Mouse (Mus musculus): ENCODE data around the gene Creb3l1. TPM values are rescaled to one million over a fixed set of nuclear protein-coding genes. Genes with fewer than 3 reads are reported as not detected.

Gene Creb3l1
- polyA plus RNA-seq, 1 experiment from 2014 or later: 1.3 TPM

DNA sequence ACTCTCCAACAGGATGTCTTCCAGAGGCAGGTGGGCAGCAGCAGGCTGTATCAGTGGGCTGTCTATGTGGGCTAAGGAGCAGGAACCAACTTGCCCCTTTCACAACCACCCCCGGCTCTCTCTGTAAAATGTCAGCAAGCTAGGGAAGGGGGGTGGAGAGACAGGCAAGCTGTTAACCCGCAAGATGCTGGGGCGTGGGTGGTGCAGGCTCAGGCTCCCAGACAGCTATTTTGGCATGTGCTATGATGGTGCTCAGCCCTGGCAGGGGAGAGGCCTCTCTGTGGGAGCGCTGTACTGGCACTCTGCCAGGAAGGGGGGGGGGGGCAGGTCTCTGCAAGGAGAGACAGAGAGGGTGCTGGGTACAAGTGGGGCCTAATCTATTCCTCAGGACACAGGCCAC, 67.2 kb downstream of the Creb3l1 start:
- Histone ChIP-seq H3K27ac (ENCODE audit: low read length) (peak overlapping the region; percentile 72), H3K4me2 (ENCODE audit: low read length) (no peak overlapping the region)
- WGBS: 17% methylated on average over 4 of the region's 4 CpGs

DNA sequence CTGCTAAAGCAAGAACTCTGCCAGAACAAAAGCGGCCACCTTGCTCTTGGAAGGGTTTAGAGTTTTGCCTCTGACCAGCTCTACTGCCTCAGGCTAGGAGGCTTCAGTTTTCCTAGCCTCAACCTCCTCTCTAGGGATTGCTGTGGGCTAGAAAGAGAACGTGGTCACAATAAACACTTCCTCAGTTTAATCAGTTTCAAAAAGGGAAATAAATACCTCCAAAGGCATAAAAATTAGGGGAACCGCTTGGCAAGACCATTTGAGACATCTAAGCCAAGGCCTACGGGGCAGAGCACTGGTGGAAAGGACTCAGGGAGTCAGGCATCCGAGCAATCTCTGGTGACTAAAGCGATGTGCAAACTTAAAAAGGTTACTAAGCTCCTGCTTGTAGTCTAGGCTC, 68.4 kb downstream of the Creb3l1 start:
- Histone ChIP-seq H3K36me3 (ENCODE audit: control insufficient read depth, insufficient read depth) (no peaks in the 10 kb centered on the region), H3K4me1 (replicated peaks; ENCODE audit: control insufficient read depth, insufficient read depth, low read length) (peaks cover 36% of the 10 kb centered on the region), H3K4me2 (ENCODE audit: low read length) (no peak overlapping the region), H3K4me3 (replicated peaks; ENCODE audit: low read length) (no peak overlapping the region), H3K9me3 (ENCODE audit: control insufficient read depth, low read length) (no peaks in the 10 kb centered on the region), H3K27ac (ENCODE audit: low read length) (no peak overlapping the region), H3K9ac (replicated peaks; ENCODE audit: low read depth, low read length) (no peak overlapping the region), H3K27me3 (replicated peaks; ENCODE audit: control insufficient read depth, insufficient read depth, low read length) (no peaks in the 10 kb centered on the region)
- WGBS: 86% methylated on average over 6 of the region's 6 CpGs
- no peak for ATAC-seq

More for the DNA sequence above, 67.2 kb downstream of the Creb3l1 start:
- H3K9me3 ChIP-seq (ENCODE audit: control insufficient read depth, low read length): no peaks in the 10 kb centered on the region
- no peak overlapping the region for H3K9ac ChIP-seq (replicated peaks; ENCODE audit: low read depth, low read length)
- H3K4me1 ChIP-seq (replicated peaks; ENCODE audit: control insufficient read depth, insufficient read depth, low read length): peaks cover 41% of the 10 kb centered on the region
- ATAC-seq: peak; percentile 84
- no peaks in the 10 kb centered on the region for H3K36me3 ChIP-seq (ENCODE audit: control insufficient read depth, insufficient read depth)
- no peak overlapping the region for H3K4me3 ChIP-seq (replicated peaks; ENCODE audit: low read length)
- H3K27me3 ChIP-seq (replicated peaks; ENCODE audit: control insufficient read depth, insufficient read depth, low read length): no peaks in the 10 kb centered on the region

DNA sequence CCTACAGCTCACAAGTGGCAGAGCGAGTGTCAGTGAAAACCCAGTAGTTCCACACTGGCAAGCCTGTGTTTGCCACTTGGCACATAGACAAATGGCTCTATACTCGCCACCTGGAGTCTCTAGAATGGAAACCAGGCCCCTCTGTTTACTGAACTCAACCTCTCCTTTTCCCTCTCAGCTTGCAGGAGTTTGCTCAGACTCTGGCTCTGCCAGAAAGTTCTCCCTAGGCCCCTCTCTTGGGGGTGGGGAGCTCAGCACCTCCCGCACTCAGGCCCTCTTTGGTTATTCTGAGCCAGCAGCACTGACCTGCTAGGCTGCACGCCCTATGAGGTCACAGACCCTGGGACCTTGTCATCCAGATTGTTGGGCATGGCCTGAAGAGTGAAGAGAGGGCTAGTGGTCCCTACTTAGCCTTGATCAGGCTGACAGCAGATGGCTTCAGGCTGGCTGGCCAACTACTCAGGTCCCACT, 69.1 kb downstream of the Creb3l1 start:
- H3K4me3 ChIP-seq (replicated peaks; ENCODE audit: low read length): no peak overlapping the region
- H3K36me3 ChIP-seq (ENCODE audit: control insufficient read depth, insufficient read depth): no peaks in the 10 kb centered on the region
- no peaks in the 10 kb centered on the region for H3K27me3 ChIP-seq (replicated peaks; ENCODE audit: control insufficient read depth, insufficient read depth, low read length)
- H3K4me2 ChIP-seq (ENCODE audit: low read length): no peak overlapping the region
- WGBS: 74% methylated on average over 4 of the region's 4 CpGs
- no peaks in the 10 kb centered on the region for H3K9me3 ChIP-seq (ENCODE audit: control insufficient read depth, low read length)
- H3K9ac ChIP-seq (replicated peaks; ENCODE audit: low read depth, low read length): no peak overlapping the region
- H3K27ac ChIP-seq (ENCODE audit: low read length): no peak overlapping the region
- no peak for ATAC-seq
- peaks cover 43% of the 10 kb centered on the region for H3K4me1 ChIP-seq (replicated peaks; ENCODE audit: control insufficient read depth, insufficient read depth, low read length)

DNA sequence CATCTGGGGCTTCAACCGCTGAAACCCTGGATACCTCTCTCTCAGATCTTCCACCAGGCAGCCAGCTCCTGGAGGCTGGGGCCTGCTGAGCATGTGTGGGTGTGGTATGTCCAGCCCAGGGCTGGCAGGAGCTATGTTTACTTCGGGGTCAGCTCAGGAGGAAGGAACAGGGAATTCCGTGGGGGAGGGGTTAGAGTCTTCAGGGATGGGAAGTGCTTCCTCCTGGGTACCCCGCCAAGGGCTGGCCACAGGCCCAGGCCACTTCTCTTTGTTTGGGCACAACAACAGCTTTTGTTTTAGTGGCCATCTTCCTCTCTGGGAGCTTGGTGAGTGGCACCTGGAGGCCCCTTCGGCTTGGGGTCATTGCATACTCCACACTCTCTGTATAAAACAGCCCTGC, 70.5 kb downstream of the Creb3l1 start:
- no peak overlapping the region for H3K4me3 ChIP-seq (replicated peaks; ENCODE audit: low read length)
- no peaks in the 10 kb centered on the region for H3K27me3 ChIP-seq (replicated peaks; ENCODE audit: control insufficient read depth, insufficient read depth, low read length)
- no peak overlapping the region for H3K9ac ChIP-seq (replicated peaks; ENCODE audit: low read depth, low read length)
- ATAC-seq: no peak
- peaks cover 47% of the 10 kb centered on the region for H3K4me1 ChIP-seq (replicated peaks; ENCODE audit: control insufficient read depth, insufficient read depth, low read length)
- 25% methylated on average over 5 of the region's 5 CpGs for WGBS
- no peak overlapping the region for H3K27ac ChIP-seq (ENCODE audit: low read length)
- no peak overlapping the region for H3K4me2 ChIP-seq (ENCODE audit: low read length)
- no peaks in the 10 kb centered on the region for H3K9me3 ChIP-seq (ENCODE audit: control insufficient read depth, low read length)
- H3K36me3 ChIP-seq (ENCODE audit: control insufficient read depth, insufficient read depth): no peaks in the 10 kb centered on the region

DNA sequence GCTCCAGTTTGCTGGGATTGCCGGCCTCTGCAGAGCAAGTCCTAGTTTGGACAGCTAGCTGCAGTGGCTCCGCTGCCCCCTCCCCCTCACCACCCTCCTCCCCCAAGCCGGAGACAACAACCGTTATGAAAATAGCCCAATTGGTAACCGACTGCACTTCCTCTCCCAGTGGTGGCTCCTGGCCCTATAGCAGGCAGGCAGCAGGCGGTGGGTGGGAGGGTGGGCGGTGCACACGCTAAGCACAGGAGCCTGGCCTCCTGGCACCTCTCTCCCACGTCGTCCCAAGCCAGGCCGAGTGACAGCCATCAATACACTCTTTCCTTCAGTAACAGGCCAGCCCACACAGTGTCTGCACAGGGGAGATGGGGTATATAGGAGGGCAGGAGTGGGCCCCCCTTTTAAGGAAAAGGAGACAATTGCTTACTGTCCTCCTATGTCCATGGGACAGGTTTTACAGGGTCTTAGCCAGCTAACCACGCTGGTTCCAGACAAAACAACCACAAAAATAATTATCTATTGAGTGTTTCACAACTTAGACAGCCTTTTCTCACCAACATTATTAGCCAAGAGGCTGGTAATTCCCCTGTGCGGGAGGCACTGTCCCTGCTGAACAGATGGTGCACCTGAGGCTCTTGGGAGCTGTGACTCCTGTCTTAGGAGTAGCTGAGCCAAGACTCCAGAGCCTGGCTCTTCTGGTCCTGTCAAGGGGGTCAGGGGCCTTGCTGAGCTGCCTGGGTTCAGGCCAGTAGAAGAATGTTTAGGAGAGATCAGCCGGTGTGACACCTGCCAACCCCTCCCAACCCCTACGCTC, 73.8 kb downstream of the Creb3l1 start:
- H3K9ac ChIP-seq (replicated peaks; ENCODE audit: low read depth, low read length): peak overlapping the region; percentile 9
- ATAC-seq: peak; percentile 86
- H3K27ac ChIP-seq (ENCODE audit: low read length): peak overlapping the region; percentile 65
- H3K36me3 ChIP-seq (ENCODE audit: control insufficient read depth, insufficient read depth): no peaks in the 10 kb centered on the region
- no peaks in the 10 kb centered on the region for H3K27me3 ChIP-seq (replicated peaks; ENCODE audit: control insufficient read depth, insufficient read depth, low read length)
- peaks cover 49% of the 10 kb centered on the region for H3K4me1 ChIP-seq (replicated peaks; ENCODE audit: control insufficient read depth, insufficient read depth, low read length)
- WGBS: 9% methylated on average over 15 of the region's 15 CpGs
- no peaks in the 10 kb centered on the region for H3K9me3 ChIP-seq (ENCODE audit: control insufficient read depth, low read length)
- H3K4me2 ChIP-seq (ENCODE audit: low read length): peak overlapping the region; percentile 32
- H3K4me3 ChIP-seq (replicated peaks; ENCODE audit: low read length): no peak overlapping the region

DNA sequence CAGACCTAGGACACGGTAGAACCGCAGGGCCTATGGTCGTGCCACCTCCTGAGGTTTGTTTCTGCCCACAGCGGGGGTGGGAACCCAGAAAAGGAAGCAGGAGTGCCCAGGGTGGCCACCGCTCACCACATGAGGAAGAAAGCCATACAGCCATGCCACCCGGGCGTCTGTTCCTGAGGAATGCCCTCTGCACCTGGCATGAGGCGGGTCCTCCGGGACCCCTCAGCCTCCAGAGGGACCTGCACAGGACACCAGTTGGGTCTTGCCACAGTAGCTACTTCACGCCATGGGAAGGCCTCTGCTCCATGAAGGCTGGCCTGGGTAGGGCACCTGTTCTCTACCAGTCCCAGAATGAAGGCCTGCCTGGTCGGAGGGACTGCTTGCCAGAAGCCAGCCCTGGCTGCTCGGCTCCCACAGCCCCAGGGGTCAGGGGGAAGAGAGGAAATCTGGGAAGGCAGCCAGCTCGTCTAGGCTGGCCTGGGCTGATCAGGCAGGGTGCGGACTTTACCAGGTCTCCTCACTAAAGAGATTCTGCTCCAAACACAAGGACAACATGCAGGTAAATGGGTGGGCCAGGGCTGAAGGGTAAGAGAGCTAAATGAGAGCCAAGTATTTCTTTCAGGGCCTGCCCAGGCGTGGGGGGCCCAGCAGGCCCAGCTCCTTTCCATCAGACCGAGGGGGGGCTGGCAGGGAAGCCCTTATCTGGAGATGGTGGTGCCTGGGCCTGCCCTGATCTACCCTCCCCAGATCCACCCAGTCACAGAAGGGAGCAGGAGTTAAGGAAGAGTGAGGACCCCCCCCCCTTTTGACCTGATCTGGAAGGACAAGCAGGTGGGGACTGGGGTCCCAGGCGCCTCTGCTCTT, 74.7 kb downstream of the Creb3l1 start:
- H3K4me1 ChIP-seq (replicated peaks; ENCODE audit: control insufficient read depth, insufficient read depth, low read length): peaks cover 43% of the 10 kb centered on the region
- peak overlapping the region; percentile 32 for H3K4me2 ChIP-seq (ENCODE audit: low read length)
- H3K9ac ChIP-seq (replicated peaks; ENCODE audit: low read depth, low read length): peak overlapping the region; percentile 9
- no peak overlapping the region for H3K4me3 ChIP-seq (replicated peaks; ENCODE audit: low read length)
- 62% methylated on average over 17 of the region's 17 CpGs for WGBS
- no peaks in the 10 kb centered on the region for H3K9me3 ChIP-seq (ENCODE audit: control insufficient read depth, low read length)
- no peaks in the 10 kb centered on the region for H3K36me3 ChIP-seq (ENCODE audit: control insufficient read depth, insufficient read depth)
- H3K27me3 ChIP-seq (replicated peaks; ENCODE audit: control insufficient read depth, insufficient read depth, low read length): no peaks in the 10 kb centered on the region
- peak overlapping the region; percentile 65 for H3K27ac ChIP-seq (ENCODE audit: low read length)
- peak; percentile 15 for ATAC-seq

DNA sequence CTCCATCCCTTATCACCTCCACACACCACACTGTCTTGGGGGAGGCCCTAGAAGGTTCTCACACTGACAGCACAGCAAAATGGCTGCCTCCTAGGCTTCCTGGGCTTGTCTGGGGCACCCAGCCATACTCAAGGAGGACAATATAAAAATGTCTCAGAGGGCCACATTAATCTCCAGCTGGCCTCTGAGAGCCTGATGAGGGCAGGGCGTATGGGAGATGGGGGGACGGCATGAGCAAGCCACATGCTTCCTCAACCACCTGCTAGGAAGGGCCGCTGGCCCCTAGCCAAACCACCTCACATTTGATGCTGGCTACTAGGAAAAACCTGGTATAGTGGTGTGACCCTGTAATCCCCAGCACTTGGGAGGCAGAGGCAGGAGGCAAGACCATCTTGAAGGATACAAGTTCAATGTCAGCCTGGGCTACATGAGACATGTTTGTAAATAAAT, 75.5 kb downstream of the Creb3l1 start:
- Histone ChIP-seq H3K36me3 (ENCODE audit: control insufficient read depth, insufficient read depth) (no peaks in the 10 kb centered on the region), H3K4me3 (replicated peaks; ENCODE audit: low read length) (no peak overlapping the region), H3K4me2 (ENCODE audit: low read length) (no peak overlapping the region), H3K9me3 (ENCODE audit: control insufficient read depth, low read length) (no peaks in the 10 kb centered on the region), H3K27me3 (replicated peaks; ENCODE audit: control insufficient read depth, insufficient read depth, low read length) (no peaks in the 10 kb centered on the region), H3K4me1 (replicated peaks; ENCODE audit: control insufficient read depth, insufficient read depth, low read length) (peaks cover 43% of the 10 kb centered on the region), H3K27ac (ENCODE audit: low read length) (no peak overlapping the region), H3K9ac (replicated peaks; ENCODE audit: low read depth, low read length) (no peak overlapping the region)
- 67% methylated on average over 3 of the region's 3 CpGs for WGBS
- no peak for ATAC-seq

DNA sequence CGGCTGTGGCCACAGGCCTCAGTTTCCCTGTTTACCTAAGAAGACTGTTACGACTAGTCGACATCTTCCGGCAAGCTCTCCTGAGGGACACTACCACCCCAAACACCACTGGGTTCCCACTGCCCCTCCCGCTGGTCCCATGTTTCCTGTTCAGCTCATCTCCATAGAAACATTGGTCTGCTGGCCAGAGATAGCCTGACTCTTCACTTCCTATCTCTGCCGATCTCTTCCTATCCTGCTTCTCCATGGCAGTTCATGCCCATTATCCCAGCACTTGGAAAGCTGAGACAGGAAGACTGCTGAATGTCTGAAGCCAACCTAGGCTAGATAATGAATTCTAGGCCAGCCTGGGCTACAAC, 76.2 kb downstream of the Creb3l1 start:
- H3K27ac ChIP-seq (ENCODE audit: low read length): 0 out of 2 replicates have a peak overlapping the region, but pooled peaks have one; percentile 24
- H3K4me3 ChIP-seq (replicated peaks; ENCODE audit: low read length): no peak overlapping the region
- no peaks in the 10 kb centered on the region for H3K36me3 ChIP-seq (ENCODE audit: control insufficient read depth, insufficient read depth)
- H3K9me3 ChIP-seq (ENCODE audit: control insufficient read depth, low read length): no peaks in the 10 kb centered on the region
- no peak overlapping the region for H3K4me2 ChIP-seq (ENCODE audit: low read length)
- no peaks in the 10 kb centered on the region for H3K27me3 ChIP-seq (replicated peaks; ENCODE audit: control insufficient read depth, insufficient read depth, low read length)
- peaks cover 41% of the 10 kb centered on the region for H3K4me1 ChIP-seq (replicated peaks; ENCODE audit: control insufficient read depth, insufficient read depth, low read length)
- ATAC-seq: no peak
- no peak overlapping the region for H3K9ac ChIP-seq (replicated peaks; ENCODE audit: low read depth, low read length)
- WGBS: 86% methylated on average over 6 of the region's 6 CpGs

Data from forebrain, embryonic 16.5 days (tissue).